Mouse (Mus musculus) E14TG2a.4 (cell line): Measurements from ENCODE around the gene St6galnac3.

Experiments used
- H3K27me3 ChIP-seq: 2 replicates; pipeline ENCODE4 v1.6.1; 2014; ENCODE audit warnings: low read length, control low read depth; ENCODE audit not compliant: insufficient read depth
- H3K36me3 ChIP-seq: 2 replicates; pipeline ENCODE4 v1.6.1; 2014; ENCODE audit warnings: low read length, control low read depth; ENCODE audit not compliant: insufficient read depth
- H3K4me1 ChIP-seq: replicated peaks from 2 replicates; pipeline ENCODE4 v1.6.1; 2014; ENCODE audit warnings: low read depth, low read length, control low read depth
- H3K4me3 ChIP-seq: replicated peaks from 2 replicates; pipeline ENCODE4 v1.5.1; 2014; ENCODE audit warnings: mild to moderate bottlenecking, low read length
- H3K9me3 ChIP-seq: 2 replicates; pipeline ENCODE4 v1.6.1; 2014; ENCODE audit warnings: low read length, control low read depth
- CTCF ChIP-seq: conservative IDR thresholded peaks from 2 replicates; pipeline ENCODE4 v1.5.1; 2014; ENCODE audit warnings: low read length
- NANOG ChIP-seq: IDR thresholded peaks from 2 replicates; pipeline ENCODE4 v1.6.1; 2014; ENCODE audit warnings: borderline replicate concordance, low read length, mixed read lengths
- POU5F1 ChIP-seq: IDR thresholded peaks from 2 replicates; pipeline ENCODE4 v1.6.1; 2014; ENCODE audit warnings: low read length, borderline replicate concordance

Gene St6galnac3

GRCm38 (mm10) chr3:153643822-153644519, 81.0 kb downstream of the St6galnac3 start:
- Histone ChIP-seq H3K4me1 (peaks cover 44% of the 10 kb centered on the region), H3K9me3 (no peaks in the 10 kb centered on the region), H3K27me3 (no peaks in the 10 kb centered on the region), H3K36me3 (peaks cover 6% of the 10 kb centered on the region; the same call in 1 of the 2 replicates), H3K4me3 (peak overlapping the region; percentile 20; the same call in 1 of the 2 replicates)
- no peak for TF ChIP-seq POU5F1
- TF ChIP-seq NANOG: no peak
- TF ChIP-seq CTCF: no peak

- H3K27me3 ChIP-seq: no peaks in the 10 kb centered on the region
- peaks cover 9% of the 10 kb centered on the region; the same call in 1 of the 2 replicates for H3K36me3 ChIP-seq
- peaks cover 45% of the 10 kb centered on the region for H3K4me1 ChIP-seq
- peak overlapping the region; percentile 68 for H3K4me3 ChIP-seq
- TF ChIP-seq CTCF (no peak), NANOG (no peak), POU5F1 (no peak)
- no peaks in the 10 kb centered on the region for H3K9me3 ChIP-seq
Measured at GRCm38 (mm10) chr3:153642826-153643225, 82.1 kb downstream of the St6galnac3 start.

GRCm38 (mm10) chr3:153641805-153642204, 83.2 kb downstream of the St6galnac3 start:
- H3K36me3 ChIP-seq: peaks cover 9% of the 10 kb centered on the region; the same call in 1 of the 2 replicates

GRCm38 (mm10) chr3:153637336-153637735, 87.6 kb downstream of the St6galnac3 start:
- H3K9me3 ChIP-seq: no peaks in the 10 kb centered on the region
- TF ChIP-seq POU5F1: no peak
- TF ChIP-seq CTCF: no peak
- no peak for TF ChIP-seq NANOG
- H3K36me3 ChIP-seq: peaks cover 9% of the 10 kb centered on the region; the same call in 1 of the 2 replicates
- H3K4me1 ChIP-seq: peaks cover 53% of the 10 kb centered on the region
- H3K4me3 ChIP-seq: no peak overlapping the region
- H3K27me3 ChIP-seq: no peaks in the 10 kb centered on the region

More at GRCm38 (mm10) chr3:153641805-153642204, 83.2 kb downstream of the St6galnac3 start:
- TF ChIP-seq CTCF: no peak
- no peak for TF ChIP-seq NANOG
- no peak for TF ChIP-seq POU5F1
- Histone ChIP-seq H3K9me3 (no peaks in the 10 kb centered on the region), H3K4me3 (no peak overlapping the region), H3K27me3 (no peaks in the 10 kb centered on the region), H3K4me1 (peaks cover 55% of the 10 kb centered on the region)

- TF ChIP-seq POU5F1 (no peak), CTCF (no peak), NANOG (no peak)
- Histone ChIP-seq H3K4me1 (peaks cover 49% of the 10 kb centered on the region), H3K27me3 (no peaks in the 10 kb centered on the region), H3K36me3 (peaks cover 9% of the 10 kb centered on the region; the same call in 1 of the 2 replicates), H3K4me3 (0 out of 2 replicates have a peak overlapping the region, but pooled peaks have one; percentile 20), H3K9me3 (no peaks in the 10 kb centered on the region)
Measured at GRCm38 (mm10) chr3:153636804-153637153, 88.2 kb downstream of the St6galnac3 start.

GRCm38 (mm10) chr3:153636094-153636803, 88.7 kb downstream of the St6galnac3 start:
- no peak for TF ChIP-seq POU5F1
- TF ChIP-seq NANOG: no peak
- no peak for TF ChIP-seq CTCF
- Histone ChIP-seq H3K4me3 (no peak overlapping the region), H3K27me3 (no peaks in the 10 kb centered on the region)

GRCm38 (mm10) chr3:153631988-153632672, 92.8 kb downstream of the St6galnac3 start:
- no peak for TF ChIP-seq CTCF
- no peak for TF ChIP-seq NANOG
- no peak for TF ChIP-seq POU5F1
- no peaks in the 10 kb centered on the region for H3K36me3 ChIP-seq
- H3K4me1 ChIP-seq: peaks cover 21% of the 10 kb centered on the region
- H3K27me3 ChIP-seq: no peaks in the 10 kb centered on the region
- H3K9me3 ChIP-seq: no peaks in the 10 kb centered on the region
- H3K4me3 ChIP-seq: no peak overlapping the region

More at GRCm38 (mm10) chr3:153636094-153636803, 88.7 kb downstream of the St6galnac3 start:
- Histone ChIP-seq H3K4me1 (peaks cover 44% of the 10 kb centered on the region), H3K36me3 (peaks cover 9% of the 10 kb centered on the region; the same call in 1 of the 2 replicates), H3K9me3 (no peaks in the 10 kb centered on the region)

GRCm38 (mm10) chr3:153626237-153626636, 98.7 kb downstream of the St6galnac3 start:
- Histone ChIP-seq H3K9me3 (no peaks in the 10 kb centered on the region), H3K27me3 (no peaks in the 10 kb centered on the region), H3K4me3 (no peak overlapping the region), H3K36me3 (no peaks in the 10 kb centered on the region), H3K4me1 (no peaks in the 10 kb centered on the region)
- no peak for TF ChIP-seq NANOG
- no peak for TF ChIP-seq POU5F1
- TF ChIP-seq CTCF: no peak
